ENCODE assay signal across 8 mouse cellular contexts in the genomic region with DNA sequence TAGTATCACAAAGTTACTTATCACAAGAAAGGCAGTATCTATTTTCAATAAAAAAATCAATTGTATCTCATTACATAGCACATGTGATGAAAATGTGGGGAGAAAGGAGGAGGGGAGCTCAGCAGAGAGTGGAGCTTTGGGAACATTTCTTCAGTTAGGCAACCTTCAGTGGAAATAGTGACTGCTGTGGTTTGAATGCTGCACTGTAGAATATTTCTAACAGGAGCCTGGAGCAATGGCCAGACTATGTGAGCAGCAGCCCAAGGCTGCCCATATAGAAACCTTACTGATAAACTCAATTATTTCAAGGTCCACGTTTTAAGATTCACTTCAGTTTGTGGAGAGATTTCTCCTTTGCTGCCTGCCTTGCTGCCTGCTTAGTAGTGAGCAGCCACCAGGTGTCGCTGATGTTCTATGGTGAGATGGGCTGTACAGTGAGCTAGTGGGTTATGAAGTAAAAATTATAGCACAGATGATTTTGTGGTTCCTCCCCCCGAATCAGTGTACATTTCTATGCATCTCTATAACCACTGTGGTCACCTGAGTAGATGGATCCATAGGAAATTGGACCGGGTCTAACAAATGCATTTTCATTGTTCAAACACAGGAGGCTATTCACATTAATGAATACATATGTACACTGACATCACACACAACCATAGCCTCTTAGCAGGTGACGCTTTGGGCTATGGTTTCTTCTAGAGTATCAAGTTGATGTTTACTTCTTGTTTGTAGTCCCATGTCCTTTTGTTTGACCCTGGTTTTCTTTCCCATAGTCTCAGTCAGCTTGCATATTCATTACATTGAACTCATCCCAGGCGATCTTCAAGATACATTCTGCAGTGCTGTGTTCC.
A peak's percentile ranks its signal among the peaks of the same experiment; 100 is the strongest.
DNase-seq lines count a peak whose midpoint lies in the region; ATAC-seq and TF ChIP-seq lines count a peak whose summit lies in the region.

No protein-coding gene starts in this region.

- DNase-seq in intestine, embryonic 14.5 days (ENCODE audit: low spot score): peak; percentile 85
- DNase-seq in cerebellum, postnatal 25 days: peak; percentile 72 to 82
- DNase-seq in gastrocnemius, adult 8-10 months (ENCODE audit: low spot score in 2 of 2): peak; percentile 3 to 4
- peak; percentile 72 for DNase-seq in kidney, postnatal 0 days (ENCODE audit: low spot score)
- DNase-seq in liver, embryonic 11.5 days (ENCODE audit: low spot score): peak; percentile 33
- peak; percentile 73 for DNase-seq in neural tube, embryonic 11.5 days (ENCODE audit: low spot score)
- DNase-seq in testis, postnatal 10 days (ENCODE audit: low spot score): peak; percentile 85

- no peaks in the 10 kb centered on the region for H3K9me3 ChIP-seq in intestine, embryonic 14.5 days (ENCODE audit: control insufficient read depth, low read length)
- no peaks in the 10 kb centered on the region for H3K9me3 ChIP-seq in intestine, embryonic 15.5 days
- H3K9me3 ChIP-seq in kidney, postnatal 0 days (replicated peaks; ENCODE audit: low read length): no peaks in the 10 kb centered on the region
- H3K9me3 ChIP-seq in liver, embryonic 11.5 days (ENCODE audit: control insufficient read depth, low read length): no peaks in the 10 kb centered on the region
- no peaks in the 10 kb centered on the region for H3K9me3 ChIP-seq in neural tube, embryonic 11.5 days (ENCODE audit: control insufficient read depth, low read length)

- 38% methylated on average over 6 of the region's 6 CpGs for WGBS in intestine, embryonic 14.5 days
- 32% methylated on average over 6 of the region's 6 CpGs for WGBS in intestine, embryonic 15.5 days
- WGBS in kidney, postnatal 0 days: 35% methylated on average over 6 of the region's 6 CpGs
- WGBS in liver, embryonic 11.5 days: 34% methylated on average over 6 of the region's 6 CpGs
- WGBS in neural tube, embryonic 11.5 days: 34% methylated on average over 6 of the region's 6 CpGs

- H3K4me1 ChIP-seq in intestine, embryonic 14.5 days (replicated peaks; ENCODE audit: control insufficient read depth, insufficient read depth, low read length): no peaks in the 10 kb centered on the region
- no peaks in the 10 kb centered on the region for H3K4me1 ChIP-seq in intestine, embryonic 15.5 days (replicated peaks)
- H3K4me1 ChIP-seq in kidney, postnatal 0 days (replicated peaks; ENCODE audit: insufficient read depth, low read length): no peaks in the 10 kb centered on the region
- H3K4me1 ChIP-seq in liver, embryonic 11.5 days (replicated peaks; ENCODE audit: control insufficient read depth, insufficient read depth, low read length): no peaks in the 10 kb centered on the region
- no peaks in the 10 kb centered on the region for H3K4me1 ChIP-seq in neural tube, embryonic 11.5 days (ENCODE audit: control insufficient read depth, insufficient read depth, low read length)

- H3K27ac ChIP-seq in intestine, embryonic 14.5 days (ENCODE audit: low read depth): no peak overlapping the region
- no peak overlapping the region for H3K27ac ChIP-seq in intestine, embryonic 15.5 days
- no peak overlapping the region for H3K27ac ChIP-seq in kidney, postnatal 0 days
- H3K27ac ChIP-seq in liver, embryonic 11.5 days (ENCODE audit: low read depth, low read length): no peak overlapping the region
- H3K27ac ChIP-seq in neural tube, embryonic 11.5 days (ENCODE audit: low read depth, low read length): no peak overlapping the region

- no peaks in the 10 kb centered on the region for H3K27me3 ChIP-seq in intestine, embryonic 14.5 days (replicated peaks; ENCODE audit: control insufficient read depth, insufficient read depth, low read length)
- no peaks in the 10 kb centered on the region for H3K27me3 ChIP-seq in intestine, embryonic 15.5 days (replicated peaks)
- H3K27me3 ChIP-seq in kidney, postnatal 0 days (ENCODE audit: insufficient read depth, low read length): no peaks in the 10 kb centered on the region
- no peaks in the 10 kb centered on the region for H3K27me3 ChIP-seq in liver, embryonic 11.5 days (replicated peaks; ENCODE audit: control insufficient read depth, insufficient read depth, low read length)
- no peaks in the 10 kb centered on the region for H3K27me3 ChIP-seq in neural tube, embryonic 11.5 days (ENCODE audit: control insufficient read depth, insufficient read depth, low read length)

- no peak for ATAC-seq in intestine, embryonic 14.5 days (replicated peaks; ENCODE audit: low FRiP score, low TSS enrichment, low read depth)
- no peak for ATAC-seq in intestine, embryonic 15.5 days
- ATAC-seq in kidney, postnatal 0 days (replicated peaks; ENCODE audit: low FRiP score, low read depth): peak; percentile 80
- peak; percentile 53; the same call in 1 of the 2 replicates for ATAC-seq in liver, embryonic 11.5 days (replicated peaks; ENCODE audit: low FRiP score)
- ATAC-seq in neural tube, embryonic 11.5 days (ENCODE audit: insufficient read depth, low FRiP score, low TSS enrichment): peak; percentile 70

- no peak overlapping the region for H3K4me3 ChIP-seq in intestine, embryonic 14.5 days (ENCODE audit: low read depth, low read length)
- no peak overlapping the region for H3K4me3 ChIP-seq in intestine, embryonic 15.5 days (replicated peaks)
- H3K4me3 ChIP-seq in kidney, postnatal 0 days (replicated peaks; ENCODE audit: low read depth, low read length): no peak overlapping the region
- no peak overlapping the region for H3K4me3 ChIP-seq in liver, embryonic 11.5 days (ENCODE audit: low read depth, low read length)
- no peak overlapping the region for H3K4me3 ChIP-seq in neural tube, embryonic 11.5 days (ENCODE audit: low read depth, low read length)

- H3K9ac ChIP-seq in intestine, embryonic 14.5 days (ENCODE audit: low read length): no peak overlapping the region
- no peak overlapping the region for H3K9ac ChIP-seq in intestine, embryonic 15.5 days
- H3K9ac ChIP-seq in kidney, postnatal 0 days (ENCODE audit: low read depth, low read length): no peak overlapping the region
- no peak overlapping the region for H3K9ac ChIP-seq in liver, embryonic 11.5 days (ENCODE audit: low read depth, low read length)
- H3K9ac ChIP-seq in neural tube, embryonic 11.5 days (ENCODE audit: low read length): no peak overlapping the region

- TF ChIP-seq CTCF in kidney, postnatal 0 days (IDR thresholded peaks at IDR 0.05; ENCODE audit: low read depth): peak; percentile 98

- no peak overlapping the region for H3K4me2 ChIP-seq in intestine, embryonic 14.5 days (ENCODE audit: low read length)
- no peak overlapping the region for H3K4me2 ChIP-seq in intestine, embryonic 15.5 days (replicated peaks)
- H3K4me2 ChIP-seq in kidney, postnatal 0 days (ENCODE audit: low read length): no peak overlapping the region
- no peak overlapping the region for H3K4me2 ChIP-seq in liver, embryonic 11.5 days
- H3K4me2 ChIP-seq in neural tube, embryonic 11.5 days (ENCODE audit: low read depth): no peak overlapping the region

- H3K36me3 ChIP-seq in intestine, embryonic 14.5 days (ENCODE audit: control insufficient read depth, insufficient read depth, low read length): no peaks in the 10 kb centered on the region
- no peaks in the 10 kb centered on the region for H3K36me3 ChIP-seq in intestine, embryonic 15.5 days
- H3K36me3 ChIP-seq in kidney, postnatal 0 days (ENCODE audit: insufficient read depth, low read length): no peaks in the 10 kb centered on the region
- no peaks in the 10 kb centered on the region for H3K36me3 ChIP-seq in liver, embryonic 11.5 days (ENCODE audit: control insufficient read depth, insufficient read depth, low read length)
- H3K36me3 ChIP-seq in neural tube, embryonic 11.5 days (ENCODE audit: control insufficient read depth, insufficient read depth, low read length): no peaks in the 10 kb centered on the region

Comparison
In these comparisons a context has a peak if more than half of its experiments do, and no peak if none do; other contexts are left out.
1. ATAC-seq: peak in kidney, postnatal 0 days (single experiment), liver, embryonic 11.5 days (single experiment) and neural tube, embryonic 11.5 days (single experiment); none in intestine, embryonic 14.5 days (single experiment) and intestine, embryonic 15.5 days (single experiment).
2. DNase-seq: peak in every context shown above with its lines; median percentile 85 in intestine, embryonic 14.5 days; 85 in testis, postnatal 10 days; 77 in cerebellum, postnatal 25 days; 73 in neural tube, embryonic 11.5 days; 72 in kidney, postnatal 0 days; 33 in liver, embryonic 11.5 days; 4 in gastrocnemius, adult 8-10 months.